Mouse (Mus musculus) small intestine, adult 2 months (tissue): ENCODE results near the gene Tnni3k.

Experiments
- CTCF ChIP-seq: fragments of 200-500 bp; IDR thresholded peaks from 2 replicates; pipeline ENCODE4 v1.5.1; 2012; ENCODE audit warnings: low read depth, mild to moderate bottlenecking, control low read depth, inconsistent platforms, low read length, moderate library complexity, mixed read lengths; ENCODE audit not compliant: insufficient replicate concordance, insufficient read length; ENCODE audit errors: extremely low read depth
- POLR2A ChIP-seq: fragments of 200-500 bp; IDR thresholded peaks from 2 replicates; pipeline ENCODE4 v1.6.1; 2012; ENCODE audit warnings: low read depth, mild to moderate bottlenecking, control low read depth, inconsistent platforms, low read length, moderate library complexity

- TF ChIP-seq CTCF: no peak
- TF ChIP-seq POLR2A: no peak
Observed at GRCm38 (mm10) chr3:154786354-154786753, 268.9 kb downstream of the Tnni3k start.
